Mouse (Mus musculus): ENCODE measurements around the gene Armc2. TPM values are rescaled to one million over a fixed set of nuclear protein-coding genes. Genes with fewer than 3 reads are reported as not detected.

Gene Armc2
- polyA plus RNA-seq, 1 experiment from 2014 or later: 3.8 TPM

DNA sequence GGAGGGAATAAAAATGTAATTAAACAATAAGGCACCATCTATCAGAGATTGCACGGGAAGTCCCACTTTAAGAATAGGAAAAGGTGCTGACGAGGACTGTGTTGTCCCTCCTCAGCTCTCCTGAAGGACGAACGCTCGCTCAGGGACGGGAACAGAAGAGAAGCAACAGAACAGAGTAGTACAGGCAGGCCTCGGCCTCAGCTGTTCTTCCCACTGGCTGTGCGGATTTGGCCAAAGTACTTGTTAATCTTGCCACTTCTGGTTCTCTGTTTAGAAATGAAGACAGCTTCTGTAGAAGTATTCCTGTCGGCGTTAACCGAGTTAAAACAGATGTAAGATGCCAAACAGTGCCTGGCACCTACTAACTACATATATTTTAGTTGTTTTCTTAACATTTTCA is 139.9 kb downstream of the Armc2 start:
- Histone ChIP-seq H3K36me3 (no peaks in the 10 kb centered on the region), H3K27me3 (no peaks in the 10 kb centered on the region), H3K4me1 (no peaks in the 10 kb centered on the region; the same call in 1 of the 2 replicates), H3K4me2 (no peak overlapping the region), H3K9me3 (no peaks in the 10 kb centered on the region), H3K27ac (no peak overlapping the region), H3K9ac (no peak overlapping the region), H3K4me3 (no peak overlapping the region)
- 76% methylated on average over 11 of the region's 11 CpGs for WGBS
- no peak for ATAC-seq (ENCODE audit: insufficient number of reproducible peaks, low FRiP score, low TSS enrichment, low read depth)

DNA sequence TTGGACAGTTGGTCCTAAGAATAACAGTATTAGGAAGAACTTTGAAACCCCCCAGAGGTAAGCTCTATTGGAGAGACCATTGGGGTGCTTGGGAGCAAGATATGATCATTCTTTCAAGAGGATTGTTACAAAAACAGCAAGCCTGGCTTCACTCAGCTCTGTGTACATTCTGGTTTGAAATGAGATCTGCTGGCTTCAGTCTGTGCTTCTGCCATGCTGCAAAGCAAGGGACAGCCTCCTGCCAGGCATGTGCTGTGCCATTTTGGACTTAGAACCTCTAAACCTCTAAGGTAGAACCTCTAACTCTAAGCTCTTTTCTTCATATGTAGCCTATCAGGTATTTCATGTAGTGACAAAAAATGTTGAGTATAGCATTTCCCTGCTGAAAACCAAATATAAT is 142.6 kb downstream of the Armc2 start:
- Histone ChIP-seq H3K9ac (no peak overlapping the region), H3K4me3 (no peak overlapping the region), H3K27me3 (no peaks in the 10 kb centered on the region), H3K4me1 (no peaks in the 10 kb centered on the region), H3K4me2 (no peak overlapping the region), H3K36me3 (no peaks in the 10 kb centered on the region), H3K27ac (no peak overlapping the region), H3K9me3 (no peaks in the 10 kb centered on the region)
- ATAC-seq (ENCODE audit: insufficient number of reproducible peaks, low FRiP score, low TSS enrichment, low read depth): no peak

DNA sequence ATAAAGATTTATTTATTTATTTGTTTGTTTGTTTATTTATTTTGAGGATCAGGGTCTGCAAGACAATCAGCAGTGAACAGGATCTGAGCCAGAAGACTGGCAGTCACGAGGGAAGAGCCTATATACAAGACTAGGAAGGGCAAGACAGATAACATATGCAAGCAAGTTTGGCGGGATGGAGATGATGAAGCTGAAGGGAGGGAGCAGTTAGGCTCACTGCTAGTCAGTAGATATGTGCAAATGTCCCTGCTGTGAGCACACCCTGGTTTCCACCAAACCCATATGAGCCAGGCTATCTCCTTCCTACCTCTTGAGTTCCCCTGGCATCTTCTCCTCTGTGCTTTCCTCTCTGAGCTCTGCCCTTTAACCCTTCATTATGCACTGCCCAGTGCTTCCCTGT is 146.7 kb downstream of the Armc2 start:
- H3K27me3 ChIP-seq: no peaks in the 10 kb centered on the region
- WGBS: 78% methylated on average over 2 of the region's 2 CpGs
- ATAC-seq (ENCODE audit: insufficient number of reproducible peaks, low FRiP score, low TSS enrichment, low read depth): no peak
- H3K36me3 ChIP-seq: no peaks in the 10 kb centered on the region
- H3K9ac ChIP-seq: no peak overlapping the region
- no peak overlapping the region for H3K4me2 ChIP-seq
- H3K4me3 ChIP-seq: no peak overlapping the region
- peaks cover 12% of the 10 kb centered on the region; the same call in 1 of the 2 replicates for H3K4me1 ChIP-seq
- no peak overlapping the region for H3K27ac ChIP-seq
- no peaks in the 10 kb centered on the region for H3K9me3 ChIP-seq

DNA sequence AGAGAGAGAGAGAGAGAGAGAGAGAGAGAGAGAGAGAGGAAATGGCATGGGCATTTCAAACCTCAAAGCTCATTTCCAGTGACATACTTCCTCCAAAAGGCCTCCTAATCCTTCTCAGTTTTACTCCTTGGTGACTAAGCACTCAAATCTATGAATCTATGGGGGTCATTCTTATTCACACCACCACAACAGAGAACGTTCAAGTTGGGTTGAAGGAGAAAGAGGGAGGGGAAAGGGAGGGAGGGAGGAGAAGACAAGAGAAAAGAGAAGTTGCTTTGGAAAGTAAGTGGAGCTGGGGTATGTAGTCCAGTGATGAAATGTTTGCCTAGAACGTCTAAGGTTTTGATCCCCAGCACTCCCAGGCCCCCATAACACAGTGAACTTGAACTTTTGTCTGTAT is 148.1 kb downstream of the Armc2 start:
- Histone ChIP-seq H3K27ac (no peak overlapping the region), H3K4me3 (no peak overlapping the region), H3K4me1 (peaks cover 18% of the 10 kb centered on the region), H3K9me3 (no peaks in the 10 kb centered on the region), H3K36me3 (no peaks in the 10 kb centered on the region), H3K27me3 (no peaks in the 10 kb centered on the region), H3K4me2 (no peak overlapping the region), H3K9ac (no peak overlapping the region)
- ATAC-seq (ENCODE audit: insufficient number of reproducible peaks, low FRiP score, low TSS enrichment, low read depth): no peak
- 49% methylated on average over 2 of the region's 2 CpGs for WGBS

DNA sequence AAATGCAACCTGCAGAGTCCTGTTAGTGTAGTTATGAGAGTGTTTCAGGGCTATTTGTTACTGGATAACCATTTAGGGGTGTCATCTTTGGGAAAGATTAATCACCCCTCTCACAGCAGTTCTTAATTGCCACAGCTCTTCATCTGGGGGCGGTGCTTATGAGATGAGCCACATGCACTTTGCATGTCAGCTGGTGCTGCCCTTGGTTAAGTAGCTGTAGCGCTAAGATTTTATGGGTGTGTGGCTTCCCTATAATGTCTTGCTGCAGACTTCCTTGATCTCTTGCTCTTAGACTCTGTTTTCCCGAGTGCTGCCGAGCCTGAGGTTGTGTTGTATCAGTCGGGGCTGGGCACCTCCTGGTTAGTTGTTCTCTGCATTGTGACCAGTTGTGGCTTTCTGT is 150.3 kb downstream of the Armc2 start:
- Histone ChIP-seq H3K4me1 (peaks cover 18% of the 10 kb centered on the region), H3K4me3 (no peak overlapping the region), H3K27ac (no peak overlapping the region), H3K27me3 (no peaks in the 10 kb centered on the region), H3K9ac (no peak overlapping the region), H3K9me3 (no peaks in the 10 kb centered on the region), H3K4me2 (no peak overlapping the region), H3K36me3 (no peaks in the 10 kb centered on the region)
- 50% methylated on average over 5 of the region's 5 CpGs for WGBS
- no peak for ATAC-seq (ENCODE audit: insufficient number of reproducible peaks, low FRiP score, low TSS enrichment, low read depth)

DNA sequence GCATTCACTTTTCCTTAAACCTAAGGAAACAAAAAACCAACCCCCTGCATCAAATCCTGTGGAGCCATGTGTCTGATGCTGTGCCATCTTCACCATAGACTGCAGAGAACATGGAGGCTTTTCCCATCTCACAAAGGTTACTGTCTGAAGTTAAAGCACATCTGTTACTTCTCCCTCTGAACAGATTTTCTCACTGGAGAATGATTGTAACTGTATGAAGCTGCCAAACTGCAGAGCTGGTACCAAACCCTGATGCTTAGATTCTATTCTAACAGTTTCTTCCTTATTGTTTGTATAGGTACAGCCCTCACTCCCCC is 151.4 kb downstream of the Armc2 start:
- Histone ChIP-seq H3K27ac (peak overlapping the region; percentile 12; the same call in 1 of the 2 replicates), H3K9me3 (no peaks in the 10 kb centered on the region)
- ATAC-seq (ENCODE audit: insufficient number of reproducible peaks, low FRiP score, low TSS enrichment, low read depth): no peak

DNA sequence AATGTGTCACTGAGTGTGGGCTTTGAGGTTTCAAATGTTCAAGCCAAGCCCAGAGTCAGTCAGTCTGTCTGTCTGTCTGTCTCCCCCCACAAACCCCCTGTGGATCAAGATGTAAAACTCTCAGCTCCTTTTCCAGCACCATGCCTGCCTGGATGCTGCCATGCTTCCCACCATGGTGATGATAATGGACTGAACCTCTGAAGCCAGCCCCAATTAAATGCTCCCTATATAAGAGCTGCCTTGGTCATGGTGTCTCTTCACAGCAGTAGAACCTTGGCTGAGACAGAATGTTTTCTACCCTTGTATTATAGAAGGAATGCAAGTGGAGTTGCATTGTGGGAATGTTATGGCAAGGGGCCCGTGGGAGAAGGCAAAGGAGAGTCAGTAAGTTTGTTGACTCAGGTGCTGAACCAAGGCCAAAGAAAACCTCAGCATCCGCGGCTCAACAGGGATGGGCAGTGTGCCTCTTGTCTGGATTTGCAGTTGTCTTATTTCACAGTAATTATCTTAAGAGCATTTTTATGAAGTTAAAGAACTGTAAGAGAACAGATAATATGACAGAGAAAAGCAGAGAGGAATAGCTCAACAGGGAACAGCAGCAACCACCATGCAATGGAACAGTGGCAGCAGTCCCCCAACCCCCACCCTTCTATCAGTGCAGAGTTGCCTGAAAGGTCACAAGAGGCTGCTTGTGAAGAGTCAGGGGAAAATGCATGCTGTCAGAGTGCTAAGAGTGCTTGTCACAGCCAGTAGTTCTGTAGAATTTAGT is 152.0 kb downstream of the Armc2 start:
- WGBS: 51% methylated on average over 3 of the region's 3 CpGs
- H3K4me3 ChIP-seq: no peak overlapping the region
- no peak overlapping the region for H3K9ac ChIP-seq
- no peak overlapping the region for H3K4me2 ChIP-seq
- no peaks in the 10 kb centered on the region for H3K36me3 ChIP-seq
- H3K27ac ChIP-seq: peak overlapping the region; percentile 59
- no peaks in the 10 kb centered on the region for H3K9me3 ChIP-seq
- H3K4me1 ChIP-seq: peaks cover 18% of the 10 kb centered on the region
- H3K27me3 ChIP-seq: no peaks in the 10 kb centered on the region
- ATAC-seq (ENCODE audit: insufficient number of reproducible peaks, low FRiP score, low TSS enrichment, low read depth): no peak

More for the DNA sequence above, 151.4 kb downstream of the Armc2 start:
- Histone ChIP-seq H3K9ac (no peak overlapping the region), H3K4me3 (no peak overlapping the region), H3K36me3 (no peaks in the 10 kb centered on the region), H3K4me2 (no peak overlapping the region), H3K4me1 (peaks cover 18% of the 10 kb centered on the region), H3K27me3 (no peaks in the 10 kb centered on the region)

Other genes with a start within 250 kb of the Armc2 start
- 20.9 and 22.3 TPM in 2 replicates for gene Cep57l1, start 208.6 kb downstream of the Armc2 start, polyA plus RNA-seq (2015; fragmentation: Nextera tagmentation; extraction: Ambion mirVana)
- gene Sesn1, start 208.5 kb downstream of the Armc2 start, polyA plus RNA-seq (2015; fragmentation: Nextera tagmentation; extraction: Ambion mirVana): 47.6 and 53.8 TPM in 2 replicates

Measured in limb, embryonic 15.5 days (tissue).